Mouse (Mus musculus) kidney, embryonic 14.5 days (tissue): Measurements from ENCODE around the gene Pex11g. TPM values are rescaled to one million over a fixed set of nuclear protein-coding genes. Genes with fewer than 3 reads are reported as not detected.

ENCODE experiments used
- ATAC-seq: fragments of 200-750 bp; cut with Nextera tagmentation; 2 replicates; pipeline ENCODE4 v1.8.0; 2017; ENCODE audit warnings: moderate number of reproducible peaks, mild to moderate bottlenecking, moderate TSS enrichment, moderate library complexity; ENCODE audit not compliant: low FRiP score, low TSS enrichment
- H3K27ac ChIP-seq: fragments of 300-500 bp; sonication (generic); 2 replicates; pipeline ENCODE4 v1.5.1; 2014; ENCODE audit warnings: low read depth, mild to moderate bottlenecking, low read length, moderate library complexity, mixed read lengths
- H3K27me3 ChIP-seq: fragments of 300-500 bp; sonication (generic); 2 replicates; pipeline ENCODE4 v1.6.1; 2014; ENCODE audit warnings: mild to moderate bottlenecking, low read length; ENCODE audit not compliant: control insufficient read depth, insufficient read depth
- H3K36me3 ChIP-seq: fragments of 300-500 bp; sonication (generic); 2 replicates; pipeline ENCODE4 v1.6.1; 2014; ENCODE audit warnings: low read length, mixed read lengths; ENCODE audit not compliant: control insufficient read depth, insufficient read depth
- H3K4me1 ChIP-seq: fragments of 300-500 bp; sonication (generic); 2 replicates; pipeline ENCODE4 v1.6.1; 2014; ENCODE audit warnings: low read length, mixed read lengths; ENCODE audit not compliant: control insufficient read depth, insufficient read depth
- H3K4me2 ChIP-seq: fragments of 300-500 bp; sonication (generic); replicated peaks from 2 replicates; pipeline ENCODE4 v1.6.1; 2014; ENCODE audit warnings: low read depth, mild to moderate bottlenecking, low read length
- H3K4me3 ChIP-seq: fragments of 300-500 bp; sonication (generic); 2 replicates; pipeline ENCODE4 v1.5.1; 2014; ENCODE audit warnings: mild to moderate bottlenecking, low read length
- H3K9ac ChIP-seq: fragments of 300-500 bp; sonication (generic); 2 replicates; pipeline ENCODE4 v1.6.1; 2014; ENCODE audit warnings: low read depth, mild to moderate bottlenecking, low read length, moderate library complexity
- H3K9me3 ChIP-seq: fragments of 300-500 bp; sonication (generic); 2 replicates; pipeline ENCODE4 v1.6.1; 2016; ENCODE audit warnings: low read length; ENCODE audit not compliant: control insufficient read depth
- WGBS: fragments of 180-500 bp; shearing (Covaris S2); extraction: QIAGEN DNeasy Blood & Tissue Kit; methylation state at CpG from one replicate; pipeline ENCODE4 v1.1.7; 2014; 5-methylcytosine and 5-hydroxymethylcytosine counted together
- polyA plus RNA-seq: library from polyadenylated mRNA; unstranded; fragments of >200 nt; fragmentation: Nextera tagmentation; extraction: Ambion mirVana; gene quantifications from 2 replicates; pipeline ENCODE4 v1.2.1, GENCODE M21; 2014

The Pex11g gene
- polyA plus RNA-seq, result 3.7 and 4.4 TPM in 2 replicates

DNA sequence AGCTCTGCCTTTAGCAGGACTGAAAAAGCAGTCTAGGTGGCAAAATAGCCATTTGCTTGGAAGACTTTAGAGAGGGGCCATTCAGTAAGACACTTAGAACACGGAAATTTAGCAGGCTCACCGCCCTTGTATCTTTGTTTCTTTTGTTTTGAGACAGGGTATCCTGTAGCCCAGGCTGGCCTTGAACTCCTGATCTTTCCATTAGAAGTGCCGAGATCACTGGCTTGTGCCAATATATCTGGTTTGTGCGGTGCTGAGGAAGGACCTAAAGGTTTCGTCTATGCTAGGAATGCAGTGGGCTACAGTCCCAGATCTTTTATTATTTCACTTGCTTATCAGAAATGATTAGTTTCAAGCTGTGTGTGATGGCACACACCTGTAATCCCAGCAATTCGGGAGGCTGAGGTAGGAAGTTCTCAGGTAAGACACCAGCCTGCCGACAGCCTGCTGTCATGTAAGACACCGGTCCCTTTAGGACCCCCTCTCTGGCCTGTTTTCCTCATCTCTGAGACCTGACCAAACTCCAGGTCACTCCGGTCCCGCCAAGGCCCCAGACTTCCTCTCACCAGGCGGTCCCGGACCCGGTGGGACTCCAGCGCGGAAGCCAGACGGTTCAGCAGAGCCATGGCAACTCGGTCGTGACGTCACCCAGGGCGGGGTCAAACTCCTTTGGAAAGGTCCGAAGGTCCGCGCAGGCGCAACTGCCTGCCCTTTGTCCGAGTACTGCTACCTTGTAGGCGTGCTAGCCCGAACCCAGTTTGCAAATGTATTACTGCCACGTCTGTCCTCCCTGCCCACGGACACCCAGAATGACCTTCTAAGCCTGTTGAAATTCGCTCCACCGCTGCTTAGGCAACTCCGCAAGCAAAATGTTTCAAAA is at the start of gene Pex11g:
Gene Pex11g (minus strand): TSS at position 675 of the 880 bp plus-strand sequence.
- H3K4me1 ChIP-seq, result 0 out of 2 replicates have a peak, but pooled peaks cover 4% of the 10 kb centered on the region
- H3K27ac ChIP-seq, result peak within 1 kb of the TSS; percentile 69
- peak within 1 kb of the TSS; percentile 59 for H3K4me2 ChIP-seq
- H3K9ac ChIP-seq, result peak within 1 kb of the TSS; percentile 66
- 5% methylated on average over 32 of the region's 32 CpGs for WGBS
- H3K27me3 ChIP-seq, result no peaks in the 10 kb centered on the region
- no peaks in the 10 kb centered on the region for H3K36me3 ChIP-seq
- peak within 1 kb of the TSS; percentile 51 for H3K4me3 ChIP-seq
- H3K9me3 ChIP-seq, result no peaks in the 10 kb centered on the region
- peak; percentile 95 for ATAC-seq

DNA sequence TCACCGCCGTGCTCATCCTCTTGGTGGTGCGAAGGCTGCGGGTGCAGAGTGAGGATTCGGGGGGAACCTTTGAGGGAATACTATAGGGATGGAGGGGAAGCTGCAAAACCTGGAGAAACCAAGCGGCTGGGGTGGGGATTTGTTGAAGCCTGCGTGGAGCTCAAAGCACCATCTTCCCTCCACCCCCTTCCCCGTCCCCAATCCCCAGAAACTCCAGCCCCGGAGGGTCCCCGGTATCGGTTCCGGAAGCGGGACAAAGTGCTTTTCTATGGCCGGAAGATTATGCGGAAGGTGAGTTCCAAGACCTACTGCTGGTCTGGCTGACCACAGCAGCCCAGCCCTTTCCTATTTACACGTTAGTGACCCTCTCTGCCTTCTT is 49.6 kb upstream of the Pex11g start:
- 0 out of 2 replicates have a peak, but pooled peaks cover 4% of the 10 kb centered on the region for H3K4me1 ChIP-seq
- H3K4me2 ChIP-seq, result peak overlapping the region; percentile 96
- no peaks in the 10 kb centered on the region for H3K27me3 ChIP-seq
- H3K9ac ChIP-seq, result peak overlapping the region; percentile 44; the same call in 1 of the 2 replicates
- peaks cover 19% of the 10 kb centered on the region; the same call in 1 of the 2 replicates for H3K36me3 ChIP-seq
- WGBS, result 5% methylated on average over 16 of the region's 16 CpGs
- no peak overlapping the region for H3K27ac ChIP-seq
- peak overlapping the region; percentile 50 for H3K4me3 ChIP-seq
- no peaks in the 10 kb centered on the region for H3K9me3 ChIP-seq
- no peak for ATAC-seq

DNA sequence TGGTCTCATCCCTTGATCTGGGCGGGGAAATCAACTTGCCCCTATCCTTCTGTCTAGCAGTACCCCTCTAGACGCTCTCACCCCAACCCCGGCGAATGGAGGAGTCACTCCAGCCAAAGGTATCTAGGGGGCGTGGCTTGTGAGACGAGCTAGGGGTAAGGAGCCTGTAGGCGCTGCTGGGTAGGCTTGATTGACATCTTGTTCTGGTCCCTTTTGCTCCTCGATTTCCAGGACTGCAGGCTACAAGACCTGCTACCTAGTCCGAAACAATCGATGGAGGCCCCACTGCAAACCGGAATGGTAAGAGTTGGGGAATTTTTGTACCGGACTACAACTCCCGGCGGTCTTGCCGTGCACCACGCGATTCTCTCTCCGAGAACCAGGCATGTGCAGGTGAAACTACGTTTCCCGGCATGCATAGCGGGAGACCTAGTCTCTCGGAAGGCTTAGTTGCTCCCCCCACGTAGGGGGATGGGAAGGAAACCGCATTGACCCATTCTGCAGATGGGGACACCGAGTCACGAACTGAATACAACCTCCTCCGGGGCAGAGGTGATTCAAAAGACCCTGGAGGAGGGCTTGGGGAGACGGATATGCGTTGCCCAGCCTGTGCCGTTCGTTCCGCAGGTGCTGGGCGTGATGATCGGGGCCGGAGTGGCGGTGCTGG is 49.1 kb upstream of the Pex11g start:
- H3K27me3 ChIP-seq, result no peaks in the 10 kb centered on the region
- H3K4me3 ChIP-seq, result peak overlapping the region; percentile 50
- H3K4me1 ChIP-seq, result 0 out of 2 replicates have a peak, but pooled peaks cover 4% of the 10 kb centered on the region
- peak overlapping the region; percentile 96 for H3K4me2 ChIP-seq
- WGBS, result 3% methylated on average over 36 of the region's 36 CpGs
- H3K36me3 ChIP-seq, result peaks cover 17% of the 10 kb centered on the region; the same call in 1 of the 2 replicates
- peak; percentile 84 for ATAC-seq
- H3K9me3 ChIP-seq, result no peaks in the 10 kb centered on the region
- H3K27ac ChIP-seq, result peak overlapping the region; percentile 39; the same call in 1 of the 2 replicates
- peak overlapping the region; percentile 44; the same call in 1 of the 2 replicates for H3K9ac ChIP-seq

DNA sequence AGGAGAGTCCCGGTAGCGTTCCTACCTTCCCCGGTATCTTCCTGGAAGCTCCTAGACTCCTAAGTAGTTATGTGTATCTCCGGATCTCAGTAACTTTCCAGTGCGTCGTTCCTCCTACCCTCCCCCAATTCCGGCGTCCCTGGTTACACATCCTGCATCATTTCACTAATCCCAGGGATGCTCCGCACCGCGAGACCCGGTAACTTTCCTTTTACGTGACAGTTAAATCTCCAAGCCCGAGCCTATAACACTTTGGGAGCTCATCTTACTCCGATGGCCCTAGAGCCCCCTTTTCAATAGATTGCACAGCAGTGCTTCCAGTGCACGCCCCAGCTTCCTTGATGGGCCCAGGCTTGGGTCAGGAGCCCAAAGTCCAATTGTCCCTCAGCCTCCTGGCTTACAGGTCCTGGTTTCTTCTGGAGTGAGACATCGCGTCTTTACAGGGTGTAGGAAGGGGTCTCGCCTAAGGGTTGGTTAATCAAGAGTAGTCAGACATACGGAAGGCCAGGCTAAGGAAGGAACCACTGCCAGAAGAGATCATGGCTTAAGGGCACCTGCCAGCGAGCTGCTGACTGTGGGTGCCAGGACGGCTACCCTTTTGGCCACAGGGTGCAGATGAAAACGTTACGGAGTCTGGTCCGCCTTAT is 48.4 kb upstream of the Pex11g start:
- peak; percentile 33 for ATAC-seq

DNA sequence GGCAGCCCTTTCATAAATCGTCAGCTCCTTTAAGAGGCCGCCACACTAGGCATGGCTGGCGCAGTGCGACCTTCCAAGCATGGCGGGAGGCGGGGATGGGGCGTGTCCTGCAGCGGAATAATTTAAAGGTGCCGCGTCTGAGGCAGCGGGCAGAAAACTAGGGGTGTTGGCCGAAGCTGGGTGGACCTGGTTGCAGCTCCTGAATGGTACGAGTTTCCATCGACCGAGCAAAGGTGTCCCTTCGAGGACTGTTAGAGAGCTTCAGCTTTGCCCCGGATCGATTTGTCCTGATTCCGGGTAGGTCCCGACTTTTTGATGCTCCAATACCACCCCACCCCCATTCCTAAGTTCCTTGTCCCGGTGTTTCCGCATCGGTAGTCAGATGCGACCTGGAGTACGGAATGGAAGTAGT is 47.8 kb upstream of the Pex11g start, which contains the start of gene Pnpla6:
Gene Pnpla6 (plus strand): TSS at position 125 of the 412 bp plus-strand sequence.
- Histone ChIP-seq H3K9ac (peak within 1 kb of the TSS; percentile 44), H3K4me3 (peak within 1 kb of the TSS; percentile 50), H3K27ac (peak within 1 kb of the TSS; percentile 39), H3K4me2 (peak within 1 kb of the TSS; percentile 96), H3K4me1 (0 out of 2 replicates have a peak, but pooled peaks cover 4% of the 10 kb centered on the region), H3K9me3 (no peaks in the 10 kb centered on the region), H3K36me3 (peaks cover 20% of the 10 kb centered on the region; the same call in 1 of the 2 replicates), H3K27me3 (no peaks in the 10 kb centered on the region)
- WGBS, result under 1% methylated on average over 25 of the region's 25 CpGs
- peak; percentile 73 for ATAC-seq

More for the DNA sequence above, 48.4 kb upstream of the Pex11g start:
- Histone ChIP-seq H3K27me3 (no peaks in the 10 kb centered on the region), H3K36me3 (peaks cover 16% of the 10 kb centered on the region; the same call in 1 of the 2 replicates), H3K4me1 (0 out of 2 replicates have a peak, but pooled peaks cover 4% of the 10 kb centered on the region), H3K9ac (peak overlapping the region; percentile 44), H3K4me3 (peak overlapping the region; percentile 50), H3K9me3 (no peaks in the 10 kb centered on the region), H3K27ac (peak overlapping the region; percentile 39), H3K4me2 (peak overlapping the region; percentile 96)
- under 1% methylated on average over 25 of the region's 25 CpGs for WGBS

DNA sequence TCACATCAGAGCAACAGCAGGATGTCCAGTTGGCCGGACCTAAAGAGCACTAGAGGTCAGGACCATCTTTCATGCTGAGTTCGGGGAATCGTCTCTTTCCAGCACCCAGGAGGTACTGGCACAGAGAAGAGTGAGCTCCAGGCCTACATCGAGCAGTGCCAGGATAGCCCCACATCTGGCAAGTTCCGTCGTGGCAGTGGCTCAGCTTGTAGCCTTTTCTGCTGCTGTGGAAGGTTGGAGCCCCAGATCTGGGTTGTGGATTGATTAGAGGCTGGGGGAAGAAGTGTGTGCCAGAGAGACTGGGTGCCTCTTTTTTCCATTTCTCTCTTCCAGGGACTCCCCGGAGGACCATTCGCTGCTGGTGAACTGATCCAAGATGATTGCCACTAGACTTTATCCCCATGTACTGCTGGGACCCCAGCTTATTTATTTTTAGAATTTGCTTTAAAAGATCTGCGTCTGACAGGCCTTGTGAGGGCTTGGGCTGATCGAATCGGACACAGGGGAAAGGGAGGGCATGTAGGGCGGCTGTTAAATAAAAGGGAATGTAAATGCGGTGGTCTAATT is 47.3 kb upstream of the Pex11g start:
- Histone ChIP-seq H3K4me3 (peak overlapping the region; percentile 50), H3K27me3 (no peaks in the 10 kb centered on the region), H3K9ac (peak overlapping the region; percentile 44; the same call in 1 of the 2 replicates), H3K9me3 (no peaks in the 10 kb centered on the region), H3K27ac (peak overlapping the region; percentile 39; the same call in 1 of the 2 replicates), H3K4me1 (0 out of 2 replicates have a peak, but pooled peaks cover 4% of the 10 kb centered on the region), H3K4me2 (peak overlapping the region; percentile 96), H3K36me3 (peaks cover 20% of the 10 kb centered on the region; the same call in 1 of the 2 replicates)
- 36% methylated on average over 13 of the region's 13 CpGs for WGBS
- no peak for ATAC-seq

DNA sequence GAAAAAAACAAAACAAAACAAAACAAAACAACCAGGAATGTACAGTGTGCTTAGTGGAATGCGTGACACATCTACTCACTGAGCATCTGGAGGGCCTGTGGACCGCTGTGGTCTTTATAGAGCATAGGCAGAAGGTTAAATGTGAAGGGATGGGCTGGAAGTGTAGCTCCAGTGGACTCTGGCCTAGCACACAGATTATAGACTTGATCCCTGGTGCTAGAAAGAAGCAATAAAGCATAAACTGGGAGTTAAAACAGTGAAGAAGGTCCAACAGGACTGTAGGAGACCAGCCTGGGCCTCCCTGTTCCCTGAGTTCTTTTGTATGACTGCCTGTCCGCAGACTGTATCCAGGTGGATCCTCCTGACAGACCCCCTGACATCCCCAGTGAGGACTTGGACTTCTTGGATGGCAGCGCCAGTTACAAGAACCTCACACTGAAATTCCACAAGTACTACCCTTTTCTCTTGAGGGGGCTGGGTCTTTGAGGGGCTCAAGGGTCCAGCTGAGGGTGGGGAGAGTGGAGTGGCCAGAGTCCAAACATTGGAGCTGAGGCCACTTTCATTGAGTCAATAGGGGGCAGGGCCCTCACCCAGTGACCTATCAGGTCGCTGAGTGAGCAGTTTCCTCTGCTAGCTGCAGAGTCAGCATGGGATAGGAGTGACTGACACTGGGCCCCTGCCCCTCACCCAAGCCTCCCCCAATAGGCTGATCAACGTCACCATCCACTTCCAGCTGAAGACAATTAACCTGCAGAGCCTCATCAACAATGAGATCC is 40.7 kb upstream of the Pex11g start:
- Histone ChIP-seq H3K9ac (no peak overlapping the region), H3K27ac (no peak overlapping the region), H3K4me2 (no peak overlapping the region), H3K36me3 (peaks cover 44% of the 10 kb centered on the region), H3K4me3 (no peak overlapping the region), H3K27me3 (no peaks in the 10 kb centered on the region), H3K9me3 (no peaks in the 10 kb centered on the region), H3K4me1 (no peaks in the 10 kb centered on the region)
- no peak for ATAC-seq
- 81% methylated on average over 6 of the region's 6 CpGs for WGBS
